Mouse (Mus musculus): Measurements from ENCODE around the gene Gsto2. TPM values are rescaled to one million over a fixed set of nuclear protein-coding genes. Genes with fewer than 3 reads are reported as not detected.
"Not testable (repeated sequence)": the region's sequence is repeated elsewhere in the genome, so short reads cannot be mapped to it uniquely, and the experiment has no call there.

Gsto2 gene
- total RNA-seq (2014; fragmentation: Nextera tagmentation): 0.33 TPM in 1 of 2 replicates, not detected in the other
- total RNA-seq (2017): not detected in 2 replicates

DNA sequence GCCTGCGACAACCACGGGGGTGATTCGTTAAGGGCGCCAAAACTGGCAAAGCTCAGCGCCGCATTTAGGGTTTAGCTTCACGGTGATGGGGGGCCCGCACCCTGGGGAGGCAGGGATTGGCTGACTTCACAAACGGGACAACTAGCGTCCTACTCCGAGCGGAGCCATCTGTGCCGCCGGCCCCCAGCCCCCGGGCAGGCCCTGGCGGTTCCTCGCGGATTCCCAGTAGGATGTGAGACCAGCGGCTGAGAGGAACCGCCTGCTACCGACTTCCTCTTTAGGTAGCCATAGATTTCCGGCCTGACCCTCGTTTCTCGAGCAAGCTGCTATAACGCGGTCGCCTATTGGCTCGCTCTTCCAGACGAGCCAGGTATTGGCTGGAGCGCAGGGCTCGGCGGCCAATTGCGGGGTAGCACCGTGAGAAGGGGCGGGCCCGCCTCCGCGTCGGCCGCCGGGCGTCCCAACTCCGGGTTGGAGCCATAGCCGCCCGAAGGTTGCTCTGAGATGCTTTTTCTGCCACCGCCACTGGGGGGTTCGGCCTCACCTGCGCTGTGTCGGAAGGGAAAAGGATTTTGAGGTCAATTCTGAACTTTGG is at the start of gene Gsto2:
Gene Gsto2, plus strand, starts transcription at position 182 of the 595 bp plus-strand sequence.
- ATAC-seq (replicated peaks; ENCODE audit: low FRiP score, low TSS enrichment, poor library complexity, severe bottlenecking): peak; percentile 100

DNA sequence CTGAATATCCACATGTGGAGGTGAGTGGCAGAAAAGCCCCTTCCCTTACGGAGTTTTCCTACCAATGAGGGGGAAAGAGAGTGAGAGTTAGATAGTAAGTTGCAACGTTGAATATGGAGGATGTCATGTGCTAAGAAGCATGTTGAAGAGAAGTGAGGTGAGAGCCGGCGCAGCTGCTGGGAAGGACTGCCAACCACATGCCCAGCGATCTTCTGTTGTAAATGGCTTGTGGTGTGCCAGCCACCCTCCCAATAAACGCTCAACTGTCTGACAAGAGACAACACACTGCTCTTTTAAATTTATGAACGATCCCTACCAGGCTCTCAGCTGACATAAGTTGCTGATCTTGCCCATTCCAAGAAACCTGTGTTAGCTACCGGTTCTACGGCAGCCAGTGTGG is 47.6 kb upstream of the Gsto2 start:
- ATAC-seq (replicated peaks; ENCODE audit: low FRiP score, low TSS enrichment, poor library complexity, severe bottlenecking): no peak

DNA sequence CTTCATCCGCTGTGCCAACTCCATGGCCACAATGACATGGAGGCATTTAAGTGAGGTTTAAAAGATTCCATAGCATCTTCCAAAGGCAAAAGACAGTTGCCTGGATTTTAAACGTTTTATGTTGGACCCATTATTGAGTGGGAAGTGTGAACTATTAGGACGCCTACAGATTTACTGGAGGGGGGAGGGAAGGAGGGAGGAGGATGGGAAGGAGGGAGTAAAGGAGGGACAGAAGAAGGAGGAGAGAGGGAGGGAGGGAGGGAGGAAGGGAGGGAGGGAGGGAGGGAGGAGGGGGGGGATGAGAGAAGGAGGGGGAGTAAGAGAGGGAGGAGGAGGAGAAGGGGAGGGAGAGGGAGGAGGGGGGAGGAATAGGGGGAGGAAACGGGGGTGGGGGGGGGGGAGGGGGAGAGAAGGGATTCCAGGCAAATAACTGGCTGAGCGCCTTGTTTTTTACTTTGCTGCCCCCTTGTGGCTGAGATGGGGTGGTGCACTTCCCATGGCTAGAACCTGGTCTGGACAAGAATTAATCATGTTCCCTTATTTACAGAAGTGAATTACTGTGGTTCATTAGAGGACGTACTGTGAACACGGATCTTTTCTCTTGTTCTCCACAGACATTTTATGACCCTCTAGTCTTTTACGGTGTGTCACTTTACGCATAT is 44.4 kb upstream of the Gsto2 start:
- ATAC-seq (replicated peaks; ENCODE audit: low FRiP score, low TSS enrichment, poor library complexity, severe bottlenecking): peak; percentile 44; the same call in 1 of the 2 replicates

DNA sequence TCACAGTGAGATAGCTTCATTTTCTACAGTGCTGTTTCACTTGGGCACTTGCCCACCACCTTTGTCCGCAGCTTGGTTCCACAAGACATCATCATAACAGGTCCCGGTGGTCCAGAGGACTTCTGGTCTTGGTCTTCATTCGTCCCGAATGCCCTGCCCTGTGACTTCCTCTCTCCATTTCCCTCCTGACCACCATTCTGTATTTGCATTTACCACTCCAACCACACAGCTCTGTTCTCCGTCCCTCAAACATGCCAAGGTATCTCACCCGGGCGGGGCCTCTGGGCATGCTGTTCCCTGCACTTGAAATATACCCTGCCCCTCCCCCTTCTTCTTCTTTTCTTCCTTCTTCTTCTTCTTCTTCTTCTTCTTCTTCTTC is 43.9 kb upstream of the Gsto2 start:
- peak; percentile 37; the same call in 1 of the 2 replicates for ATAC-seq (replicated peaks; ENCODE audit: low FRiP score, low TSS enrichment, poor library complexity, severe bottlenecking)

DNA sequence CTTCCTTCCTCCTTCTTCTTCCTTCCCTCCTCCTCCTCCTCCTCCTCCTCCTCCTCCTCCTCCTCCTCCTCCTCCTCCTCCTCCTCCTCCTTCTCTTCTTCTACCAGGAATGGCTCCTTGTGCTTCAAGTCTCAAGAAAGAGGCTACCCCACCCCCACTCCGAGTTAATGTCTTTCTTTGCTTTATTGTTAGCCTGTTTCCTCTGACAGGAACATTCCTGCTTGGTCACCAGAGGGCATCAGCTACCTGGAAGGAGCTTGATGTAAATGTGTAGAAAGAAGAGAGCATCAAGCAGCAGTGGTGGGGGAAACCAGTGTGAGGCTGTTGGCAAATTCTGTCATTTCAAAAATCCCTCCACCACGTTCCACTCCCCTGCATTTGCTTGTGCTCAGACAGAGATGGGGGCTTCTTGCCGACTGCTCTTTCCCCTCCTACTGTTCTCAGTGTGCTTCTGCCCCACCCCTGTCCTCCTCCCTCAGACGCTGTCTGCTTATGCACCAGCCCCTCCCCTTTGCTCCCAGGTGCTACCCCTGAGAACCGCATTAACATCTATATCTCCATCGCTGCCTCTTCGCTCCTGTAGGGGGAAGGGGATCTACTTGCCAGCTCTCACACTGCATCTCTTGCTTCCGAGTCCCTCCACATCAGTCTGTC is 43.1 kb upstream of the Gsto2 start:
- no peak for ATAC-seq (replicated peaks; ENCODE audit: low FRiP score, low TSS enrichment, poor library complexity, severe bottlenecking)

DNA sequence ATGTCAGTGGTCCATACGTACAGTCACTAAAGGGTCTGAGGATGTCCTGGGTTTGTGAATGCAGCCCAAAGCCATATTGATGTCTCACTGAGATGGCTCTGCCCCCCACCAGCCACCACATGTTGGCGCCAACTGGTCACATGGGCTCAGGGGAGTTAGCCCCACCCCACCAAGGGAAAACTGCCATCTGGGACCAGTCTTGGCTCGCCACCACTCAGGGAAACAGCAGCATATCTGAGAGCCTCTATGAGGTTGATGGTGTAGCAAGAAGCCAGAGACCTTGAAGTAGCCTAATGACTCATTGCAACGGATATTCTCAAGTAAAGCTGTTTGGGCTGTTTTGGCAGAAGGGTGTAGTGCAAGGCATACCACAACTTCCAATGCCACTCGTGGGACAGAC is 41.3 kb upstream of the Gsto2 start:
- ATAC-seq (replicated peaks; ENCODE audit: low FRiP score, low TSS enrichment, poor library complexity, severe bottlenecking): no peak

DNA sequence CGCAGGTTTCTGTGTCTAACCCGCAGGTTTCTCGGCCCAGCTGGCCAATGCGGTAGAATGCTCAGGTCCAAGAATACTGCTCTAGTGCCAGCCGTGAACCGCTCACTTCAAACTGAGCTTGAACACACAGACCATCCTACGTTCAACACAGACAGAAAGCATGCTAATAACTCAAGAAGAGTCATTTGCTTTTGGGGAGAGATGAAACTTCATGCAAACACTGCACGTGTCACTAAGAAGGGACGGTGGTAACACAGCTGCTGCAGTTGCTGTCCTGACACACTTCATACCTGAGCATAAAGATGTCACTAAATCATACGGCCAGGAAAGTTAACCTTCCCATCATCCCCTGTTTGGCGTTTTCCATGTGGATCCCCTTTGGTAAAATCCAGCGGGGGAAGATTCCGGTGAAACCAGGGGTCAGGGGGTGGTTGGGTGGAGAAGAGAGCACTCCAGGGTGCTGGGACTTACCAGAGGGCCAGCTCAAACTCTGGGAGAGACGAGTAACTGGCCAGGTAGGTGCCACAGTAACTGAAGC is 35.4 kb upstream of the Gsto2 start:
- ATAC-seq (replicated peaks; ENCODE audit: low FRiP score, low TSS enrichment, poor library complexity, severe bottlenecking): no peak

DNA sequence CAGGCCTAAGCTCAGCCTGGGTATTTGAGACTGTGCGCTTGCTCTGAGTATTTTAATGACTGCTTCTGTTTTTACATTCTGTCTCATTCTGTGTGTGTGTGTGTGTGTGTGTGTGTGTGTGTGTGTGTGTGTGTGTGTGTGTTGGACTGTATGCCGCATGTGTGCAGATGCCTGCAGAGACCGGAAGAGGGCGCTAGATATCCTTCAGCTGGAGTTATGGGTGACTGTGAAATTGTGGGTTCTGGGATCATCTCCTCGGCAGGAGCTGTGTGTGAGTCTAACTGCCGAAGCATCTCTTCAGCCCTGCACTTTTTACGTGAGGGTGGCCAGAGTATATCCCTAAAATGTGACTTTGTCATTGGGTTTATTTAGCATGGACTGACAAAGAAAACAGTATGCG is 34.2 kb upstream of the Gsto2 start:
- ATAC-seq (replicated peaks; ENCODE audit: low FRiP score, low TSS enrichment, poor library complexity, severe bottlenecking): no peak

DNA sequence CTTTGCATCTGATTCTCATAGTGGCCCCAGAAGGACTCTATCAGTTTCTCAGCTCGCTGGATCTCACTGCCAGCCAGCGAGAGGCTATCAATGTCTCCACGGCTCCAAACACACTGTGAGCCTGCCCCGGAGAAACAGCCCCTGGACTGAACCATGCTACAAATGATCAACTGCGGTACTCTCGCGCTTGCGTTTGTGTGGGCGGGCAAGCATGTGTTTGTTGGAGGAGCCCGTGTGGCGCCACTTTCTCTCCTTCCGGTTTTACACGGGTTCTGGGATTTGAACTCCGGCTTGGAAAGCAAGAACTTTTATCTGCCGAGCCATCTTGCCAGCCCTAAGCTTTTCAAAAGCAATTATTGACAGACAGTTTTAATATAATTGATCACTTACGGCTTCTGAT is 33.0 kb upstream of the Gsto2 start:
- ATAC-seq (replicated peaks; ENCODE audit: low FRiP score, low TSS enrichment, poor library complexity, severe bottlenecking): no peak

DNA sequence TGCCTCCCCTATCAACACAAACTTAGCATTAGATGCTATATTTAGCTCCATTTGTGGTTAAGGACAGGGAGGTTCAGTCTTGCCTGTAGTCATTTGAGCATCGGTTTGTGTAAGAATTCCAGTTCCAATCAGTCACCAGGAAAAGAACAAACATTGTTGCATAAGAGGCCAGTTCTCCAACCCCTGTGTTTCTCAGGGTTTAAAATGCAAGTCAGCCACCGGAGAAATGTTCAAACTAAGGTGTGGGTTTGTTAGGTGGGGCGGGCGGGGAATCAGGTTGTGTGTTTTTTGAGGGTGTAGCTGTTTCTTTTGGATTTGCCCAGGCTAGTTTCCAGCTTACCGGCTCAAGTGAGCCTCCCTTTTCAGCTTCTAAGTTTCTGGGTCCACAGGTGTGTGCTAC is 30.7 kb upstream of the Gsto2 start:
- no peak for ATAC-seq (replicated peaks; ENCODE audit: low FRiP score, low TSS enrichment, poor library complexity, severe bottlenecking)

DNA sequence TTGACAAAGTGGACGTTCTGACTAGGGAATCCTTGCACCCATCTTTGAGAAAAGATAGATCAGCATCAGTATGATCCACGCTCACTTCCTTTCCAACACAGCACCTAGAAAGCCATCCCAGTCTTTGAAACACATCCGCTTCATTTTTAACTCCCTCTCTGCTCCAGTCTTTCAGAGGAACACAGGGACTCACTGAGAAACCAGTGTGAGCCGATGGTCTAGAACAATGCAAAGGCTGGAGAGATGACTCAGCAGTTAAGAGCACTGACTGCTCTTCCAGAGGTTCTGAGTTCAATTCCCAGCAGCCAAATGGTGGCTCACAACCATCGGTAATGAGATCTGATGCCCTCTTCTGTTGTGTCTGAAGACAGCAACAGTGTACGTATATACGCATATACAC is 29.6 kb upstream of the Gsto2 start:
- ATAC-seq (replicated peaks; ENCODE audit: low FRiP score, low TSS enrichment, poor library complexity, severe bottlenecking): no peak

DNA sequence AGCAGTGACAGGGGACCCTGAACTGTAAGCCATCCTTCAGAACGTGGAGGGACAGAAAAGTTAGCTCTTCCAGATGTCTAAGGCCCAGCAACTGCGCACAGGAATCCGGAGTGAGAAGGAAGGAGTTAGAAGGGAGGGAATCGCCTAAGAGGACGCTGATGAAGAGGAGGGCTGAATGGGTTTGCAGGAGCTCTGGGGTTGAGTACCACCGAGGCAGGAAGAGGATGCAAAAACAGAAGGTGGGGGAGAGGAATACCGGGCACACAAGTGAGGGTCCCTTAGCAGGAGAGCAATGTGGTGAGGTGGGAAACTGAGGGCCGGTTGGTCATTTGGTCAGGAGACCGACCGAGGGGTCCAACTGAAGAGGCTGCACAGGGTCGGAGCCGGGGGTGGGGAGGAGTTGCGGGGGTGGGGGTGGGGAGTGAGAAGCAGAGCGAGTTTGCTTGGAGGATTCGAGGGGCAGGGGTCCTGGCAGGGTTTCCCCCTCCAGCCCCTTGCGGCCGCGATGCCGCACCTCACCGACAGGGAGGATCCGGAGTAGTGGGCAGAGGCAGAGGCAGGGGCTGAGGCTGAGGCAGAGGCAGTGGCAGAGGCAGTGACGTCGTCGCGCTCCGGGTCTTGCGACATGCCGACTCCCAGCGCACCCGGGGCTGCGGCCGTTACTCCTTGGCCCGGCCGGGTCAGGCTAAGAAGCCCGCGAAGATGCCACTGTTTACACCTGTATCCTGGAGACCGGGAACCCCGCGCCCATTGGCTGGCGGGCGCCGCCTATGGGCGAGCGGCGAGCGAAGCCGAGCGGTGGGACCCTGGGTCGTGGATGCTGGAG is 28.4 kb upstream of the Gsto2 start:
- peak; percentile 97 for ATAC-seq (replicated peaks; ENCODE audit: low FRiP score, low TSS enrichment, poor library complexity, severe bottlenecking)

DNA sequence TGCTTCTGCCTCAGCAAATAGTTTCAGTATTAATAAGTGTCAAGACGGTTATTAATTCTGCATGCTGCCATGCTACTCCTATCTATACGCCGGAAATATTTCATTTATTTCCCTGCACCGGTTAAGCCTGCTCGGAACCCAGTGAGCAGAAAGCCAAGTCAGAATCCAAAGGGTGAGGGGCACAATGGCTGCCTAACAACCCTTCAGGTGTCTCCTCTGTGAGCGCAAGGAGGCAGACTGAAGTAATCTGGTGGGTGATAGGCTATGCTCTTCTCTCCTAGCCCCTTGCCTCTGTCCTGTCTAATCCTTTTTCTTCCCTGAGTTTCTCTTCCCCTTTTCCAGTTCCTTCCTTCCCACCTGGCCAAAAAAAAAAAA is 27.8 kb upstream of the Gsto2 start:
- ATAC-seq (replicated peaks; ENCODE audit: low FRiP score, low TSS enrichment, poor library complexity, severe bottlenecking): no peak

DNA sequence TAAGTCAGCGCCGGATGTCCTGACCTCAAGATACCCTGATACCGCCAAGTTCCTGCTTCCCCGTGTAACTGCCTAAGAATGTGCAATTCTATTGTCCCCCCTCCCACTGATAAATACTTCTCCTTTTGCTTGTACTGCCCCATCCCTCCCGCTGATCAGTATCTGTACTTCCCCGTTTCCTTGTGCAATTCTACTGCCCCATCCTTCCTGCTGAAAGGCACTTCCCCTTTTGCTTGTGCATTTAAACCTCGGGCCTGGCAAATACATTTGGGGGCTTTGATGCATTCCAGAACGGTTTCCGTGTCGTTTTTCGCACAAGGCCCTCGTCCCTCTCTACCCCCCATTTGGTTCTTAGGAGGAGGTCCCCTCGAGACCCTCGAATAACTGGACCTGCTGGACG is 24.1 kb upstream of the Gsto2 start:
- not testable (repeated sequence) for ATAC-seq (replicated peaks; ENCODE audit: low FRiP score, low TSS enrichment, poor library complexity, severe bottlenecking)

DNA sequence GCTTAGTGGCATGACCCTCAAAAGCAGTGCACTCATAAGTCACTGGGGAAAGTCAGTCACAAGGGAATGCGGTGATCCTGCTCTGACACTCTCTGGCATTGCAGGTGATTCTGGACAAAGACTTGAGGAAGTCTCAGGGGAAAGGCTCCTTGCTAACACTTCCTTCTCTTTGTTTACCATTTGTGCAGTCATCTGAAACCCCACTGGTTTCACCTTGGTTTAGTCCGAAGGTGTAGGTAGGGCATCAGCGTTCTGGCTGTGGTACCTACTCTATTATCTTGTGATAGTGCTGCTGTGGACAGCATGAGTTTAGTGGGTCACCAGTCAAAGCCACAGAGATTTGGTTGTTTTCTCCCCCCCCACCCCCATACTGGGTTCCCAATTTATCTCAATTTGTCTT is 15.6 kb upstream of the Gsto2 start:
- no peak for ATAC-seq (replicated peaks; ENCODE audit: low FRiP score, low TSS enrichment, poor library complexity, severe bottlenecking)

DNA sequence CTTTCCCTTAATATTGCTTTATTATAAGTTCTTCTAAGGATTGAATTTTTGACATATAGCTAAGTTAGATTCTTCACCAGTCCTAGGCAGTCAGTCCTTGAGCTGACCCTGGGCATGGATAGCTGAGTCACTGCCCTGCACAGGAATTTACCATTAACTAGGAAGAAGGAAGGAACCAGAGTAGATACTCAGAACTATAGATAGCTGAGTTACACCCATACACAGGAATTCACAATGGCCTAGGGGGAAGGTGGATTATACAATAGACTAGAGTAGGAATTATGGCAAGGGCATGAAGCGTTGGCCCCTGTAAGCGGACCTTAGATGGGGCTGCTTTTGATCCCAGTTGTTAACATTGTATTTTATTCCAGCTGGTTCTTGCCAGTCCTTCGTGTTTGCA is 13.2 kb upstream of the Gsto2 start:
- not testable (repeated sequence) for ATAC-seq (replicated peaks; ENCODE audit: low FRiP score, low TSS enrichment, poor library complexity, severe bottlenecking)

DNA sequence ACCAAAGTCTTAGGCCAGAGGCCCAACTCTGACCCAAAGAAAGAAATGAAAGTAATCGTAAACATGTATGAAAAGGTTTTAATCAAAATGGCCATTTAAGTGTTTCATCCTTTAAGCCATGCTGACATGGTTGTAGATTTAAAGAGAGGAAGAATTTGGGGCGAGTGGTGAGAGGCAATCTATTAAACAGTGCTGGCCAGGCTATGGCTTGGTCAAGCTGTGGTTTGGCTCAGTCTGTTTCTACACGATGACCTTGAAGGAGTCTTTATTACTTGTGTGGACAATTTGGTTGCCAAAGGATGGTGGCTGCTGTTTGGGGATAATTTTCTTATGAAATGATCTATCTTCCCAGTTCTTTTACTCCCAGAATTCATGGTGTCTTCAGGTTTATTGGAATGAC is 12.3 kb upstream of the Gsto2 start:
- no peak for ATAC-seq (replicated peaks; ENCODE audit: low FRiP score, low TSS enrichment, poor library complexity, severe bottlenecking)

DNA sequence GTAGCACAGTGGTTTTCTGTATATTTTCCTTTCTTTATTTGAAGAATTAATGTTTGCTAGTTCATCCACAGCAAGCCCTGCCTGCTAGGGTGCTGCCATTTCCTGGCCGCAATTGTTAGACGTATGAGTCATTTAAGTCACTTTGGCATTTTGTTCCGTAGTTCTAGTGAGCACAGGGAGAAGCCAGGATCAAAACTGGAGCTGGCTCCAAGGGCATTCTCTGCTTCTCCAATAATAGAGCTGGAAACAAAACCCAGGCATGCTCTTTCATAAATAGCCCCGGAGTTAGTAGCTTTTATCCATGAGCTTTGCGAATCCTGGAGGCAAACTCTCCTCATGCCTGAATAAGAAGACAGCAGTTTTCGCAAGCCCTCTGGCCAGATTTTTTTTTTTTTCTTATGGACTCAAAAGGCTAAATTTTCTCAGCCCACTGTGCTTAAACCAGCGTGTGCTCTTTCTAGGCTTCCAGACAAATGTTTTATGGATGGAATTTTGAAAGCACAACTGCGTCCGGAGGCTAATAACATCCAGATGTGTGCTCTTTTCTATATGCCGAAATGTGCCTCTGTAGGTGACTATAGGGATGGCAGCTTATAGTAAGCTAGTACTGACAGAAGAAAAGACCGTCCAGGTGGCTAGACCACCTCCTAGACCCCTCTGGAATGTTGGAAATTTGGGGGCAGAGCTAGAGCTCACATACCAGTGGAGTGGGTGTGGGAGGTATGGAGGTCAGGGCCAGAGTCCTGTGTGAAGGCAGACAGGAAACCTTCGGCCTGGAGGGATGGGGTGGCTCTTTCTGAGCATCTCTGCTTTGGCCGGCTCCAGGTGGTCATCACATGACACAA is 11.2 kb upstream of the Gsto2 start:
- ATAC-seq (replicated peaks; ENCODE audit: low FRiP score, low TSS enrichment, poor library complexity, severe bottlenecking): peak; percentile 63

Measured in megakaryocyte-erythroid progenitor cell, adult 5-6 weeks (primary cell).